Mouse (Mus musculus): ENCODE measurements around the gene Slc9a2. TPM values are rescaled to one million over a fixed set of nuclear protein-coding genes. Genes with fewer than 3 reads are reported as not detected.

Gene Slc9a2
- polyA plus RNA-seq, 1 experiment from 2014 or later, result 3.0 TPM

GRCm38 (mm10) chr1:40670025-40670424 is 10.3 kb upstream of the Slc9a2 start:
- no peak for ATAC-seq

GRCm38 (mm10) chr1:40671490-40671889 is 8.9 kb upstream of the Slc9a2 start:
- H3K36me3 ChIP-seq (ENCODE audit: control insufficient read depth, insufficient read depth), result no peaks in the 10 kb centered on the region
- no peak overlapping the region for H3K27ac ChIP-seq (ENCODE audit: low read depth, low read length)
- WGBS, result 94% methylated on average over 4 of the region's 4 CpGs
- no peaks in the 10 kb centered on the region for H3K4me1 ChIP-seq (replicated peaks; ENCODE audit: control insufficient read depth, insufficient read depth, low read length)
- H3K4me3 ChIP-seq (ENCODE audit: low read depth, low read length), result no peak overlapping the region
- TF ChIP-seq CTCF (IDR thresholded peaks at IDR 0.05; ENCODE audit: low read depth), result no peak
- no peak for ATAC-seq
- 0 out of 2 replicates have a peak, but pooled peaks cover 2% of the 10 kb centered on the region for H3K9me3 ChIP-seq (ENCODE audit: control insufficient read depth)
- no peaks in the 10 kb centered on the region for H3K27me3 ChIP-seq (replicated peaks; ENCODE audit: control insufficient read depth, insufficient read depth, low read length)
- H3K9ac ChIP-seq (ENCODE audit: low read depth, low read length), result no peak overlapping the region
- H3K4me2 ChIP-seq (replicated peaks; ENCODE audit: low read depth), result no peak overlapping the region

More at GRCm38 (mm10) chr1:40670025-40670424, 10.3 kb upstream of the Slc9a2 start:
- no peaks in the 10 kb centered on the region for H3K4me1 ChIP-seq (replicated peaks; ENCODE audit: control insufficient read depth, insufficient read depth, low read length)
- no peak overlapping the region for H3K4me2 ChIP-seq (replicated peaks; ENCODE audit: low read depth)
- H3K9ac ChIP-seq (ENCODE audit: low read depth, low read length), result no peak overlapping the region
- H3K27ac ChIP-seq (ENCODE audit: low read depth, low read length), result no peak overlapping the region
- TF ChIP-seq CTCF (IDR thresholded peaks at IDR 0.05; ENCODE audit: low read depth), result no peak
- H3K9me3 ChIP-seq (ENCODE audit: control insufficient read depth), result 0 out of 2 replicates have a peak, but pooled peaks cover 2% of the 10 kb centered on the region
- H3K4me3 ChIP-seq (ENCODE audit: low read depth, low read length), result no peak overlapping the region
- WGBS, result 80% methylated on average over 3 of the region's 3 CpGs
- no peaks in the 10 kb centered on the region for H3K36me3 ChIP-seq (ENCODE audit: control insufficient read depth, insufficient read depth)
- H3K27me3 ChIP-seq (replicated peaks; ENCODE audit: control insufficient read depth, insufficient read depth, low read length), result no peaks in the 10 kb centered on the region

GRCm38 (mm10) chr1:40677306-40677705 is 3.1 kb upstream of the Slc9a2 start:
- Histone ChIP-seq H3K27ac (ENCODE audit: low read depth, low read length) (no peak overlapping the region), H3K36me3 (ENCODE audit: control insufficient read depth, insufficient read depth) (no peaks in the 10 kb centered on the region), H3K4me2 (replicated peaks; ENCODE audit: low read depth) (no peak overlapping the region), H3K9ac (ENCODE audit: low read depth, low read length) (no peak overlapping the region), H3K4me1 (replicated peaks; ENCODE audit: control insufficient read depth, insufficient read depth, low read length) (no peaks in the 10 kb centered on the region), H3K9me3 (ENCODE audit: control insufficient read depth) (no peaks in the 10 kb centered on the region), H3K27me3 (replicated peaks; ENCODE audit: control insufficient read depth, insufficient read depth, low read length) (peaks cover 28% of the 10 kb centered on the region), H3K4me3 (ENCODE audit: low read depth, low read length) (no peak overlapping the region)
- 45% methylated on average over 5 of the region's 5 CpGs for WGBS
- TF ChIP-seq CTCF (IDR thresholded peaks at IDR 0.05; ENCODE audit: low read depth), result peak; percentile 64
- ATAC-seq, result no peak

GRCm38 (mm10) chr1:40680868-40681698 is 709 bp downstream of the Slc9a2 start:
- Histone ChIP-seq H3K4me2 (replicated peaks; ENCODE audit: low read depth) (peak overlapping the region; percentile 90), H3K4me1 (replicated peaks; ENCODE audit: control insufficient read depth, insufficient read depth, low read length) (no peaks in the 10 kb centered on the region), H3K27me3 (replicated peaks; ENCODE audit: control insufficient read depth, insufficient read depth, low read length) (peaks cover 40% of the 10 kb centered on the region), H3K36me3 (ENCODE audit: control insufficient read depth, insufficient read depth) (no peaks in the 10 kb centered on the region), H3K27ac (ENCODE audit: low read depth, low read length) (0 out of 2 replicates have a peak overlapping the region, but pooled peaks have one; percentile 1), H3K9me3 (ENCODE audit: control insufficient read depth) (no peaks in the 10 kb centered on the region), H3K4me3 (ENCODE audit: low read depth, low read length) (peak overlapping the region; percentile 57), H3K9ac (ENCODE audit: low read depth, low read length) (peak overlapping the region; percentile 42)
- under 1% methylated on average over 50 of the region's 90 CpGs for WGBS
- no peak for TF ChIP-seq CTCF (IDR thresholded peaks at IDR 0.05; ENCODE audit: low read depth)
- ATAC-seq, result peak; percentile 86

GRCm38 (mm10) chr1:40681699-40682510 is 1.5 kb downstream of the Slc9a2 start:
- peak overlapping the region; percentile 42 for H3K9ac ChIP-seq (ENCODE audit: low read depth, low read length)
- peak; percentile 11 for ATAC-seq
- peaks cover 40% of the 10 kb centered on the region for H3K27me3 ChIP-seq (replicated peaks; ENCODE audit: control insufficient read depth, insufficient read depth, low read length)
- H3K36me3 ChIP-seq (ENCODE audit: control insufficient read depth, insufficient read depth), result no peaks in the 10 kb centered on the region
- H3K4me2 ChIP-seq (replicated peaks; ENCODE audit: low read depth), result peak overlapping the region; percentile 90
- WGBS, result 5% methylated on average over 43 of the region's 44 CpGs
- 0 out of 2 replicates have a peak, but pooled peaks have one; percentile 6 for TF ChIP-seq CTCF (IDR thresholded peaks at IDR 0.05; ENCODE audit: low read depth)
- no peaks in the 10 kb centered on the region for H3K9me3 ChIP-seq (ENCODE audit: control insufficient read depth)
- no peaks in the 10 kb centered on the region for H3K4me1 ChIP-seq (replicated peaks; ENCODE audit: control insufficient read depth, insufficient read depth, low read length)
- peak overlapping the region; percentile 57 for H3K4me3 ChIP-seq (ENCODE audit: low read depth, low read length)
- no peak overlapping the region for H3K27ac ChIP-seq (ENCODE audit: low read depth, low read length)

GRCm38 (mm10) chr1:40694296-40694695 is 13.9 kb downstream of the Slc9a2 start:
- peak; percentile 16; the same call in 1 of the 2 replicates for TF ChIP-seq CTCF (IDR thresholded peaks at IDR 0.05; ENCODE audit: low read depth)
- H3K4me2 ChIP-seq (replicated peaks; ENCODE audit: low read depth), result no peak overlapping the region
- H3K4me3 ChIP-seq (ENCODE audit: low read depth, low read length), result no peak overlapping the region
- no peak overlapping the region for H3K27ac ChIP-seq (ENCODE audit: low read depth, low read length)
- no peak overlapping the region for H3K9ac ChIP-seq (ENCODE audit: low read depth, low read length)
- H3K4me1 ChIP-seq (replicated peaks; ENCODE audit: control insufficient read depth, insufficient read depth, low read length), result no peaks in the 10 kb centered on the region
- no peaks in the 10 kb centered on the region for H3K9me3 ChIP-seq (ENCODE audit: control insufficient read depth)
- WGBS, result 82% methylated on average over 13 of the region's 13 CpGs
- no peak for ATAC-seq
- H3K27me3 ChIP-seq (replicated peaks; ENCODE audit: control insufficient read depth, insufficient read depth, low read length), result no peaks in the 10 kb centered on the region
- H3K36me3 ChIP-seq (ENCODE audit: control insufficient read depth, insufficient read depth), result no peaks in the 10 kb centered on the region

All from intestine, postnatal 0 days (tissue).